Mouse (Mus musculus) left cerebral cortex, adult 18-20 months (tissue): ENCODE results near the gene Parg. TPM values are rescaled to one million over a fixed set of nuclear protein-coding genes. Genes with fewer than 3 reads are reported as not detected.
A peak's percentile ranks its signal among the peaks of the same experiment; 100 is the strongest.
"Not testable (repeated sequence)": the region's sequence is repeated elsewhere in the genome, so short reads cannot be mapped to it uniquely, and the experiment has no call there.

ENCODE experiments used
- DNase-seq, 2 experiments: peaks; one replicate each; pipeline ENCODE4 v3.0.0; 2021 to 2022; ENCODE audit warnings: low spot score in 2 of 2, mixed read lengths in 1 of 2
- total RNA-seq, 2 experiments: library from RNA; stranded (reverse); gene quantifications; 2 replicates each; pipeline ENCODE4 v1.2.3; 2021

Parg gene
- total RNA-seq, 2 experiments from 2014 or later: 37.4 to 44.3 TPM

DNA sequence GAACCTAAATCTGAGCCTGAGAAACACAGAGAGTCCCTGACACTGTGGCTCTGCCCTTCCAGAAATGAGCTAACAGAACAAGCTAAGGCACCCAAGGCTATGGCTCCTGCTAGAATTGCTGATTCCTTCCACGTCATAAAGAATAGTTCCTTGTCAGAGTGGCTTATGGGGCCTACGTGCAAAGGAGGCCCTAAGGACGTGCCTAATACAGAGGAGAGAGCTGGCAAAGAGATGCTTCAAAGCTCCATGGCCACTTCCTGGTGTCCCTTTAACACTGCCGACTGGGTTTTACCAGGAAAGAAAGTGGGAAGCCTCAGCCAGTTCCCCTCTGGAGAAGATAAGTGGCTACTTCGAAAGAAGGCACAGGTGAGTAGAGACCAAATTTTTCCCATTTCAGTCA lies 25.2 kb upstream of the Parg start:
- not testable (repeated sequence) for DNase-seq

GRCm38 (mm10) chr14:32179393-32180195 lies 22.2 kb upstream of the Parg start:
- no peak for DNase-seq

DNA sequence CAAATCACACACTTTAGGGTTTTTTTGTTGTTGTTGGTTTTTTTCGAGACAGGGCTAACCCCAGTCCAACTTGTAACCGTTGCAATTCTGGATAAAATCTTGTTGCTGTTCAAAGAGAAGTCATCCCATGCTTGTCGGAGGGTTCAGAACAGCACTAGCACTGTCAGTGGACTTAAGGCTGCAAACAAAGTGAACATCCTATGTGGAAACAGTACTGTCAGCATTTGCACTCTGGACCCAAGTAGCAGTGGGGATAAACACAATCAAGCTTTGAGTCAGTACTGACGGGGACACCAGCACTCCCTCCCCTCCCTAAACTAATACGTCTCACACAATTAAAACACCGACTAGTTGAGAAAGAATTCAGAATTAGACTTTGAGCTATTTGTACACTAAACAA lies 20.9 kb upstream of the Parg start:
- no peak for DNase-seq

GRCm38 (mm10) chr14:32183846-32184245 lies 17.9 kb upstream of the Parg start:
- no peak for DNase-seq

- DNase-seq: no peak
These were observed 10.9 kb upstream of the Parg start for GRCm38 (mm10) chr14:32190627-32191391.

- DNase-seq: no peak
These were observed 9.8 kb upstream of the Parg start for GRCm38 (mm10) chr14:32191926-32192325.

DNA sequence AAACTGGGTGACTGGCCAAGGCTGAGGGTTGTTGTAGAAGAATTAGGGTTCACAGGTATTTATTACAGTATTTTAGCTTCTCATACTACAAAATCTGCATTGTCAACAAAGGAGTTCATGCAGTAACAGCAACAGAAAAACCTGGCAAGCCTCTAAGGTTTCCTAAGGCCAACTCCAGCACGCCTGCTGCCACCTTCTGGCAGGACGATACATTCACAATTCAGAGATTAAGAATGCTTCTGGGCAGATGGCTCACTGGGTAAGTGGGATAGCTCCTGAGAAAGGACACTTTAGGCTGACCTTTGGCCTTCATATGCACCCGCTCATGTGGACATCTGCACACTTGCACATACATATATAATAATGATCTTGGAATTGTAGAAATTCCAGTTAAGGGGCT lies 9.3 kb upstream of the Parg start:
- peak; percentile 17 to 49 for DNase-seq

DNA sequence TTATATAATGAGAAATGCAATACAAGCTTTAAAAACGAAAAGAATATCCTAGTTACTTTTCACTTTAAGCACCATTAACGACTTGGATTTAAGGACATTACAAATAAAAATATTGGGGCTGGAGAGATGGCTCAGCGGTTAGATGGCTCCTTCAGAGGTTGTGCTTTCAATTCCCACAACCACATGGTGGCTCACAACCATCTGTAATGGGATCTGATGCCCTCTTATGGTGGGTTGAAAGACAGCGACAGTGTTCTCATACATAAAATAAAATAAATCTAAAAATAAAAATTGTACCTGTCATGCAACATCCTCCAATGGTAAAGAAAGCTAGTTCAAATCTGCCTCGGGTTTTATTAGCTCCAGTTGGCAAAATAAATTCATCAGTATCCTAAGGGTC lies 8.2 kb upstream of the Parg start:
- DNase-seq: not testable (repeated sequence)

GRCm38 (mm10) chr14:32201354-32201753 lies 395 bp upstream of the Parg start:
- peak in 1 of 2 experiments; percentile 41 for DNase-seq

DNA sequence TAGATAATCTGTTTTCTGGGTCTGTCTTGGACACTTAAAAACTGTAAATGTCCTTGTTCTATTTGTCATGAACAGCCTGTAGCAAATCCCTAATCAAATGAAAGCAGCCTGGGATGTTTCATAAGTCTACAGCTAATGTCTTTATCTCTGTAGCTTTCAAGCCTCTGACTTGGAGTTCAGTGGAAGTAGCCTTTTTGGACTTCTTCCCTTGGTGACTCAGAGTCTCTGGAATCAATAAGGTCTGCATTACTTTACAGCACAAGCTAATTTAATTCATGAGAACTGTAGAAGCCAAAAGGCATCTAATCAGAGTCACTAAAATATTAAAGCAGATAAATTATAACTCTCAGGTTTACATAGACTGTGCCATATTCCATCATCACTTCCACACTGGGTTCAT lies 24.9 kb downstream of the Parg start:
- no peak for DNase-seq

DNA sequence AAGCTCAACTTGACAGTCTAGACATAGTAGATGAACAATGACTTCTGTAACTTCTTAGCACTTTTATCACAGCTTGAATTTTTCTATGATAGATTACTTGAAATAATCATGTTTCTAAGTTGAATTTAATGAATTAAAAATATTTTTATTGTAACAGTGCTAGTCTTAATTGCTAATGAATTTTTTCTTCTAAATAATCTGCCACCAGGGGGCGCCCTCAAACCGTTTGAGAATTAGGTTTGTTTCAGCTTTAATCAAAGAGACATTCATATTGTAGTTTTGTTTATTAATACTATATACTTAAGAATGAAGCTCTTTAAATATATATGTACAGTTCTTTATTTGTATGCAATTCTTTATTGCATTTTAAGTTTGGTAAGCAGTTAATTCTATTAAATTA lies 27.2 kb downstream of the Parg start:
- peak; percentile 48 to 71 for DNase-seq

GRCm38 (mm10) chr14:32242401-32242800 lies 40.7 kb downstream of the Parg start:
- peak in 1 of 2 experiments; percentile 34 for DNase-seq

DNA sequence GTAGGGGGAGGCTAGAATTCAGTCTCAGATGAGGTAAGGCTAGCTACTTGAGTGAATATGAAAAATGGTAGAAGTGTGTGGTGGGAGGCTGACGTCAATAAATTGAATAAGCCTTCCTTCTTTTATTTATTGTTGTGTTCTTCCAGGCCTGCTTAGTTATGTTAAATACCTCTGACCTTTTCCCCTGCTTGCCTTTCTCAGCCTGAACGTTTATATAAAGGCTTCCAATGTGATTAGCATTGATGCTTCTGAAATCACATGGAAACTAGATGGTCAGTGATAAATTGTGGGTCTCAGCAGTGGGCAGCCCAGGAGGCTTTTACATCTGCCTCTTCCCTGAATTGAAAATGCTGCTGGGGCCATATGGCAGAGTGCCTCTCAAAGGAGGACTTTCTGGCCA lies 44.3 kb downstream of the Parg start:
- DNase-seq: no peak

- DNase-seq: no peak
These were observed 47.9 kb downstream of the Parg start for GRCm38 (mm10) chr14:32249616-32250015.

DNA sequence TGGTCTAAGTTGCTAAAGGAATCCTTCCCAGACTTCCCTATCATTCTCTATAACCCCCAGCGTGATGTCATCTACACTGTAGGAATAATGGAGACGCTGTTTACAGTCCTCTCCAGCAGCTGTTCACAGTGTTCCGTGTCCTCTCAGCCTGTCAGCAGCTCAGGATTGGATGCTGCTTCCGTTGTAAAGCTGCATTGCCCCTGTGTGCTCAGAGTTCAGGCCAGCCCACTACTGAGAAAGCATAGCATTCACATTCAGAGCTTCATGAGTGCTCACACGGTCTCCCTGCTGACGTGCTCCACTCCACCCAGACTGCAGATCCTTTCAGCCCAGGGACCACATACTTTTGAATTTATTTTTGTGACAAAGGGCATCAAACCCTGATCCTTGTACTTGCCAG lies 59.1 kb downstream of the Parg start:
- DNase-seq: no peak

GRCm38 (mm10) chr14:32261741-32262140 lies 60.0 kb downstream of the Parg start:
- no peak for DNase-seq

GRCm38 (mm10) chr14:32268999-32269398 lies 67.2 kb downstream of the Parg start:
- DNase-seq: no peak

GRCm38 (mm10) chr14:32269589-32269988 lies 67.8 kb downstream of the Parg start:
- peak in 1 of 2 experiments; percentile 10 for DNase-seq

- DNase-seq: peak; percentile 36 to 42
These were observed 99.9 kb downstream of the Parg start for GRCm38 (mm10) chr14:32301622-32302021.

DNA sequence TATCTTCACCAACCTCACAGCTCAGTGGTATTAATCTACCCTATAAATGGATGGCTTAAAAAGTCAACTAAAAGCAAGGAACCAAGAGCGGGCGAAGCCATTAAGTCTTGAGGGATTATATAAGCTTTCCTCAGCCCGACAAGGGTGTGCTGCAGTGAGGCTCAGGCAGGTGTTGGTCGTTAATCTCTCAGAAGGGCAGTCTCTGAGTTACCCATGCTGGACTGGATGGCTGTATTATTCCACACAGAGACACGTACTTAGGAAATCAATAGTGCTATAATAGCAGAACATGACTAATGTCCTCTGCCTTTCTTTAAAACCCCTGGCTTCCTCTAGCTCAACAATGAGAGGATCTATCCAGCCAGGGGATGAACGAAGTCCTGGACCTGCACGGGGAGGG lies 100.7 kb downstream of the Parg start:
- no peak for DNase-seq

DNA sequence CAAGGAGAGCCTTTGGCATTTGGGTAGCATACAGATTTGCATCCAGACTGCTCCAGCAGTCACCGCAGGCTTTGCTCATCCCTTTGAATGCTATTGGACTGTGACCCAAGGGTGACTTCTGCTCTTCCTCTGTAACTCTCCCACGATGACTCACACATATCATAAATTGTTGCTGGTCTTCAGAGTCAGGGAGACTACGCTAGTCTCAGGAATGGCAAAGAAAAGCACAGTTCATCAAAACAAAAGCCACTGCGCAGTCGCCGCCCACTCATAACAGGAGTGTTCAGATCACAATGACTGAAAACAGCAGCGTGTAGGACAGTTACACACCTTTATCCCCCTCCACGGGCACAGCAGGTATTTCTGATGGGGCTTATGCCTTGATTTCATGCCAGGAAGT lies 103.2 kb downstream of the Parg start:
- DNase-seq: no peak

DNA sequence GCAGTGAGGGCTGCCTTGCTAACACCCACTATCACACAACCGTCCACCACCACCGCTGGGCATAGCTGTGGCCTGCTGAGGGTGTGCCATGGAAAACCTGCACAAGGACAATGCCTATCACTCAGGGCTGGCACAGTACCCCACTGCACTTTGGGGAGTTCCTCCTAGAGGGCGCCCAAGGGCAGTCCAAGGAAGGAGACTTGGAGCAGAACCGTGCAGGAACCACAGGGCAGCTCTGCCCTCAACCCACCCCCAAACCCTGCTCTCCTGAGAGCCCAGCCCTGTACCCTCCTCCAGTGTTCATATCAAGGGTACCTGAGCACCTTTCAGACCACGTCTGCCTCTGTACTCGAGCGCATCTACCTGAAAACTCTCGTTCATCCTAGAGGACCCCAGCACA lies 108.1 kb downstream of the Parg start:
- DNase-seq: peak; percentile 73 to 82
